Comparison of ENCODE assay signal across 9 mouse cellular contexts in the genomic region with DNA sequence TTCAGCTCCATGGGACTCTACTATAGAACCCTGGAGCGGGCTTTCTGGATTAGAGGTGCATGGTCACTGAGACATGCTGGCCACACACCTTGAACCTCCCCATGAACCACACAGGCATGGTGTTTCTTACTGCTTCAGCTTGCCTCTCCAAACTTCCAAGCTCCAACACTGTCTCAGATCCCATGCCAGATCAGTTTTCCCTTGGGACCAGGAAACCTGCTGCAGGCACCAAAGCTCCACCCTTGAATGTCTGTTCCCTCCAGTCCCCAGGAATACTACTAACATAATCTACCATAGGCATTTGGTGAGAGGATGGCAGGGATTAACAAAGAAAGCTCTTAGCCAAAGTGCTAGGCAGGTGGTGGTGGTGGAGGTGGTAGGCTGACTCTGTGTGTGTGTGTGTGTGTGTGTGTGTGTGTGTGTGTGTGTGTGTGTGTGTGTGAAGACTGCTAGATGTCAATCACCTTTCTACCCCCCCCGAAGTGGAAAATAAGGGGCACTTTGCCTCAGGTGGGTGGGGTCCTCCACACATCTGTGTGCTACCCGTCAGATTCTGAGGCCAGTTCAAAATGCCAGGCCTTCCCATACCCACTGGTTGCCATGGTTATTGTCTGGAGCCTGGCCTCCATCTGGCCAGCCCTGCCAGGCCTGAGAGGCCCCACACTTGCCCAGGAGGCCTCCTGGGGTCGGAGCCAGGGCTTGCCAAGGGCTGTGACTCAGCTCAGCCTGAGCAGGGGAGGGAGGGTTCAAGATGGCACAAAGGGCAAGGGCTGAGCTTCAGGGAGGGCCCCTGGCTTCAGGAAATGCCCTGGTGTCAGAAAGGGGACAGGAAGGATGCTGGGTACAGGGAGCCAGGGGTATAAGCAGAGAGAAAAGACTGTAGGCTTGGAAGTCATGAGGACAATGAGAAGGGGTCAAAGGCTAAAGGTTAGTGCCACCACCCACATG. TPM values are rescaled to one million over a fixed set of nuclear protein-coding genes. Genes with fewer than 3 reads are reported as not detected.
DNase-seq lines count a peak whose midpoint lies in the region; ATAC-seq and TF ChIP-seq lines count a peak whose summit lies in the region.
"Had no signal": no experiment of that assay in that cellular context is flagged by ENCODE, and none has a peak within 500 bp of the region (broad histone marks: within the 10 kb centered on the region; RNA-seq: fewer than 3 reads in every experiment).

No protein-coding gene starts in this region.

- peaks cover 27% of the 10 kb centered on the region for H3K36me3 ChIP-seq in lung, postnatal 0 days (ENCODE audit: insufficient read depth, low read length)

- H3K27me3 ChIP-seq in lung, postnatal 0 days (replicated peaks; ENCODE audit: insufficient read depth, low read length): no peaks in the 10 kb centered on the region

- TF ChIP-seq CTCF in lung, postnatal 0 days (IDR thresholded peaks at IDR 0.05): no peak
- TF ChIP-seq CTCF in lung, adult 2 months (IDR thresholded peaks at IDR 0.05; ENCODE audit: insufficient read depth, low read length): no peak
- TF ChIP-seq CTCF in olfactory bulb, adult 2 months (IDR thresholded peaks at IDR 0.05; ENCODE audit: insufficient read depth, low read depth, low read length): no peak

- no peak overlapping the region for H3K27ac ChIP-seq in lung, postnatal 0 days (ENCODE audit: low read length)
- peak overlapping the region; percentile 55; the same call in 1 of the 2 replicates for H3K27ac ChIP-seq in olfactory bulb, adult 2 months (ENCODE audit: insufficient read depth, low read depth, low read length)
- H3K27ac ChIP-seq: left cerebral cortex, adult 2 months had no signal

- no peaks in the 10 kb centered on the region for H3K4me1 ChIP-seq in lung, postnatal 0 days (ENCODE audit: insufficient read depth, low read depth, low read length)
- H3K4me1 ChIP-seq in lung, adult 2 months (ENCODE audit: control insufficient read depth, insufficient read depth, low read length): peaks cover 10% of the 10 kb centered on the region
- peaks cover 29% of the 10 kb centered on the region for H3K4me1 ChIP-seq in olfactory bulb, adult 2 months (ENCODE audit: control insufficient read depth, insufficient read depth, low read length)

- DNase-seq in lung, postnatal 0 days (ENCODE audit: low spot score): peak; percentile 34
- DNase-seq in lung, adult 2 months: no peak
- peak; percentile 73 for DNase-seq in adrenal gland, adult 8-10 months
- DNase-seq in cerebellum, adult 9-10 months: peak; percentile 94
- peak; percentile 45 for DNase-seq in kidney, postnatal 10 days
- DNase-seq in natural killer cell, adult 2 months (ENCODE audit: low spot score in 2 of 2): no peak
- DNase-seq in embryo, embryonic 10.5 days (ENCODE audit: low spot score): no peak

- no peak overlapping the region for H3K9ac ChIP-seq in lung, postnatal 0 days (replicated peaks; ENCODE audit: low read depth)

- no peaks in the 10 kb centered on the region for H3K9me3 ChIP-seq in lung, postnatal 0 days (ENCODE audit: low read length)

- TF ChIP-seq POLR2A in lung, adult 2 months (IDR thresholded peaks at IDR 0.05; ENCODE audit: borderline replicate concordance, extremely low read depth, low read depth, low read length): no peak
- TF ChIP-seq POLR2A in olfactory bulb, adult 2 months (IDR thresholded peaks at IDR 0.05; ENCODE audit: insufficient read depth, low read depth, low read length): no peak

- peak; percentile 19; the same call in 1 of the 2 replicates for TF ChIP-seq EP300 in lung, postnatal 0 days (IDR thresholded peaks at IDR 0.05)

- H3K4me3 ChIP-seq in lung, postnatal 0 days (ENCODE audit: low read depth, low read length): no peak overlapping the region
- no peak overlapping the region for H3K4me3 ChIP-seq in lung, adult 2 months (replicated peaks; ENCODE audit: extremely low read depth, low read depth, low read length)
- no peak overlapping the region for H3K4me3 ChIP-seq in olfactory bulb, adult 2 months (ENCODE audit: insufficient read depth, low read depth, low read length)
- H3K4me3 ChIP-seq: left cerebral cortex, adult 2 months had no signal

- H3K4me2 ChIP-seq in lung, postnatal 0 days (replicated peaks; ENCODE audit: low read depth, low read length): no peak overlapping the region

- ATAC-seq in lung, postnatal 0 days: peak; percentile 77

- WGBS in lung, postnatal 0 days: 79% methylated on average over 4 of the region's 4 CpGs
- WGBS in lung, adult 2 months: 63% methylated on average over 4 of the region's 4 CpGs
- WGBS in olfactory bulb, adult 2 months: 51% methylated on average over 4 of the region's 4 CpGs

RNA-seq across cellular contexts. Expression of a gene that starts 25.2 kb away (rescaled TPM):
- polyA plus RNA-seq in lung, postnatal 0 days (2015; fragmentation: Nextera tagmentation; extraction: Ambion mirVana): 3.1 and 3.9 TPM in 2 replicates
- polyA plus RNA-seq in lung, adult 2 months (2012; rRNA removed): 23.6 and 33.3 TPM in 2 replicates
- total RNA-seq in adrenal gland, adult 8-10 months (2022): 10 to 100 TPM; 21.1 to 36.2 (median 30.3) TPM
- not detected in 2 replicates for polyA plus RNA-seq in olfactory bulb, adult 2 months (2012; ENCODE audit: insufficient read depth, insufficient read length, low replicate concordance, missing spikeins)

Comparison
In these comparisons a context has a peak if more than half of its experiments do, and no peak if none do; other contexts are left out.
1. DNase-seq: peak in lung, postnatal 0 days (single experiment), adrenal gland, adult 8-10 months (single experiment), cerebellum, adult 9-10 months (single experiment) and kidney, postnatal 10 days (single experiment); none in lung, adult 2 months (single experiment), natural killer cell, adult 2 months (0 of 2) and embryo, embryonic 10.5 days (single experiment).